Mouse (Mus musculus) mesoderm, embryonic 11.5 days (tissue): ENCODE measurements around the gene Nlrx1.

Experiments
- DNase-seq: peaks from one replicate; pipeline ENCODE4 v3.0.0-alpha.2; 2012; ENCODE audit warnings: low read depth, low spot score

Nlrx1 gene

GRCm38 (mm10) chr9:44236601-44237000 is 31.8 kb downstream of the Nlrx1 start:
- DNase-seq, result no peak

- peak; percentile 19 for DNase-seq
Observed at GRCm38 (mm10) chr9:44234479-44235427, 33.6 kb downstream of the Nlrx1 start.

GRCm38 (mm10) chr9:44233802-44234478 is 34.5 kb downstream of the Nlrx1 start, which contains the start of gene Cbl:
Gene Cbl, minus strand, starts transcription at chr9:44234049.
- peak; percentile 99 for DNase-seq

GRCm38 (mm10) chr9:44233021-44233801 is 35.2 kb downstream of the Nlrx1 start:
- DNase-seq, result peak; percentile 69

- no peak for DNase-seq
Observed at GRCm38 (mm10) chr9:44231609-44232008, 36.8 kb downstream of the Nlrx1 start.

- no peak for DNase-seq
Observed at GRCm38 (mm10) chr9:44225993-44226392, 42.4 kb downstream of the Nlrx1 start.

- no peak for DNase-seq
Observed at GRCm38 (mm10) chr9:44213538-44213937, 54.9 kb downstream of the Nlrx1 start.

- DNase-seq, result no peak
Observed at GRCm38 (mm10) chr9:44212406-44212805, 56.0 kb downstream of the Nlrx1 start.

GRCm38 (mm10) chr9:44209416-44209815 is 59.0 kb downstream of the Nlrx1 start:
- DNase-seq, result no peak

GRCm38 (mm10) chr9:44207840-44208239 is 60.6 kb downstream of the Nlrx1 start:
- DNase-seq, result no peak
